Mouse (Mus musculus) testis, adult 2 months (tissue): ENCODE measurements at regions not wholly inside any gene's neighbourhood (a gene's known extent, or its start where the extent isn't known, plus 50 kb on each side); places are given as distances from the start of the nearest gene placed in this dataset.

Experiments used
- H3K27ac ChIP-seq: fragments of 200-500 bp; 2 replicates; pipeline ENCODE4 v1.5.1; 2012; ENCODE audit warnings: low read depth, low read length; ENCODE audit not compliant: control insufficient read depth, insufficient read depth
- H3K27me3 ChIP-seq: fragments of 200-500 bp; 2 replicates; pipeline ENCODE4 v1.6.1; 2012; ENCODE audit warnings: mild to moderate bottlenecking, low read length, moderate library complexity; ENCODE audit not compliant: control insufficient read depth, insufficient read depth
- H3K36me3 ChIP-seq: fragments of 200-500 bp; 2 replicates; pipeline ENCODE4 v1.6.1; 2012; ENCODE audit warnings: mild to moderate bottlenecking, low read length; ENCODE audit not compliant: control insufficient read depth, insufficient read depth
- H3K4me1 ChIP-seq: fragments of 200-500 bp; 2 replicates; pipeline ENCODE4 v1.6.1; 2012; ENCODE audit warnings: low read length; ENCODE audit not compliant: control insufficient read depth, insufficient read depth
- H3K4me3 ChIP-seq: fragments of 200-500 bp; 2 replicates; pipeline ENCODE4 v1.5.1; 2012; ENCODE audit warnings: low read depth, mild to moderate bottlenecking, low read length, moderate library complexity, mixed read lengths; ENCODE audit not compliant: control insufficient read depth
- CTCF ChIP-seq: fragments of 200-500 bp; IDR thresholded peaks from 2 replicates; pipeline ENCODE4 v1.5.1; 2012; ENCODE audit warnings: low read depth, mild to moderate bottlenecking, inconsistent platforms, low read length, moderate library complexity; ENCODE audit not compliant: control insufficient read depth, insufficient read depth, insufficient replicate concordance
- POLR2A ChIP-seq: fragments of 200-500 bp; IDR thresholded peaks from 2 replicates; pipeline ENCODE4 v1.6.1; 2012; ENCODE audit warnings: low read depth, mild to moderate bottlenecking, inconsistent platforms, low read length, moderate library complexity; ENCODE audit not compliant: control insufficient read depth

- Histone ChIP-seq H3K4me1 (peaks cover 4% of the 10 kb centered on the region; the same call in 1 of the 2 replicates), H3K27ac (no peak overlapping the region), H3K27me3 (no peaks in the 10 kb centered on the region), H3K4me3 (no peak overlapping the region), H3K36me3 (no peaks in the 10 kb centered on the region)
- TF ChIP-seq POLR2A = no peak
- no peak for TF ChIP-seq CTCF
These were observed 77.5 kb downstream of the Nufip1 start for GRCm38 (mm10) chr14:76188105-76188645.

DNA sequence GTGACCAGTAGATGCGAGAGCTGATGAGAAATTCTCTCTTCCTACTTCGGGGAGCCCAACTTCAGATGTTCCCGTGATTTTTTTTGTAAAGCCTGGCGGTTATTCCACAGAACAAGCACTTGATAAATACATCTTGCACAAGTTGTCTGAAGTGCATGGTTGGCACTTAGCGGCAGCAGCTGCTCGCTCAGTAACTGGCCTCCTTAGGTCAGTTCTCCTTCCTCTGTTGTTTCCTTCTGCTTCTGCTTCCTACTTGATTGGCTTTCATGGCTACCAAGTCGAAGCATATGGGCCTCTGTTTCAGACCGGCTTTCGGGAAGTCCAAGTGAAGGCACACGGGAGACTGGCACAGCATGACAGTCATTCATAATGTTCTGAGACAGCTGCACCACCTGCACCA is 84.6 kb downstream of the Nufip1 start:
- TF ChIP-seq POLR2A (no peak), CTCF (no peak)
- no peak overlapping the region for H3K4me3 ChIP-seq
- H3K36me3 ChIP-seq = no peaks in the 10 kb centered on the region
- H3K27ac ChIP-seq = no peak overlapping the region
- no peaks in the 10 kb centered on the region for H3K27me3 ChIP-seq
- peaks cover 3% of the 10 kb centered on the region; the same call in 1 of the 2 replicates for H3K4me1 ChIP-seq

DNA sequence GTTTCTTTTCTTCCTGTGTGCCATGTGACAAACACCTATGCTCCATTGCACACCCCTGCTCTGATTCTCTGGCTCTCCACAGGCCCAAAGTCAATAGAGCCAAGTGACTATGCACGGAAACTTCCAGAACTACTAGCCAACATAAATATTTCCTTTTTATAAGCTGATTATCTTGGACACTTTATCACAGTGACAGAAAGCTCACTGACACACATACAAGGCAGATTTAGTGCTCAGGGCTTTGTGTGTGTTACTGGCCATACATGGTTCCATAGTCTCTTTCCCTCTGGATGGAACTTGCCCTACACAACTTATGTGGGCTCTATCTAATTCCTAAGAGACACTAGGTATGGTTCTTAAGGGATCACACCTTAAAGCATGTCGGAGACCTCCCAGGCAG is 86.7 kb downstream of the Nufip1 start:
- Histone ChIP-seq H3K27ac (no peak overlapping the region), H3K4me3 (no peak overlapping the region), H3K36me3 (no peaks in the 10 kb centered on the region), H3K27me3 (no peaks in the 10 kb centered on the region), H3K4me1 (peaks cover 3% of the 10 kb centered on the region; the same call in 1 of the 2 replicates)
- TF ChIP-seq CTCF (no peak), POLR2A (no peak)

GRCm38 (mm10) chr14:76198406-76198805 is 87.7 kb downstream of the Nufip1 start:
- H3K4me1 ChIP-seq = peaks cover 3% of the 10 kb centered on the region; the same call in 1 of the 2 replicates
- no peak overlapping the region for H3K4me3 ChIP-seq
- TF ChIP-seq CTCF (no peak), POLR2A (no peak)
- H3K27ac ChIP-seq = no peak overlapping the region
- H3K27me3 ChIP-seq = no peaks in the 10 kb centered on the region
- H3K36me3 ChIP-seq = no peaks in the 10 kb centered on the region

GRCm38 (mm10) chr14:76202595-76202994 is 91.9 kb downstream of the Nufip1 start:
- Histone ChIP-seq H3K27me3 (no peaks in the 10 kb centered on the region), H3K4me3 (no peak overlapping the region), H3K4me1 (peaks cover 3% of the 10 kb centered on the region; the same call in 1 of the 2 replicates), H3K36me3 (no peaks in the 10 kb centered on the region), H3K27ac (no peak overlapping the region)
- TF ChIP-seq CTCF (no peak), POLR2A (no peak)

DNA sequence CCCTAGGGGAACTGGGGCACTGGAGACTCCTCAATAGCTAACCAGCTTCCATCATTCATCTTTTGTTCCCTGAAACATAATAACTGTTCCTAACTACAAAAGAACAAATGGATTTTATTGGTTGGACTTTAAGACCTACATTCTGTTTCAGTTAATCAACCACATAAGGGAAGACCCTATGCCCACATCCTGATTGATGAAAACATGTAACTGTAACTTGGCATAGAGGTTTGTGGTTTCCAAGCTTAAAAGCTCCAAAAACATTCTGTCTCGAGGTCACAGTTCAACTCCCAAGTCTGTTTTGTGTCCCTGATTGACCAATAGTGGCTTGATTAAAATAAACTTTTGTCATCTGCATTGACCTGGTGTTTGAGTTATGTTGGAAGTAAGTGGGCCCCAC is 92.4 kb downstream of the Nufip1 start:
- TF ChIP-seq POLR2A = no peak
- no peak for TF ChIP-seq CTCF
- H3K4me3 ChIP-seq = no peak overlapping the region
- H3K27ac ChIP-seq = no peak overlapping the region
- H3K36me3 ChIP-seq = no peaks in the 10 kb centered on the region
- H3K4me1 ChIP-seq = peaks cover 3% of the 10 kb centered on the region; the same call in 1 of the 2 replicates
- no peaks in the 10 kb centered on the region for H3K27me3 ChIP-seq

GRCm38 (mm10) chr14:76216446-76217177 is 105.9 kb downstream of the Nufip1 start:
- H3K4me1 ChIP-seq = no peaks in the 10 kb centered on the region
- H3K4me3 ChIP-seq = peak overlapping the region; percentile 58
- no peaks in the 10 kb centered on the region for H3K27me3 ChIP-seq
- H3K36me3 ChIP-seq = no peaks in the 10 kb centered on the region
- TF ChIP-seq POLR2A (no peak), CTCF (no peak)
- no peak overlapping the region for H3K27ac ChIP-seq

DNA sequence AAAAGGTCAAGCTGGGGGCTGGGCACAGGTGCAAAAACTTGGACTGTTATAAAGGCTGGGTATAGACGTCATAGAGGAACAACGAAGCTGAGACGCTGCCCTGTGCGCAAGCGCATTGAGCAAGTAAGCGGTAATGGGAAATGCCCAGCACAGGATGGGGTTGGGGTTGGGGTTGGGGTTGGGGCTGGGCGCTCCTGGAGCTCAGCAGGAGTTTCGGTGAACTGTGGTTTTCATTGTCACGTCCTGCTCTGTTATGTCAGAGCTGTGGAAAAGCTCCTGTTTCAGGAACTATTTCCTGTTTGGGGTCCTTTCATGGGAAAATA is 106.4 kb downstream of the Nufip1 start:
- Histone ChIP-seq H3K4me1 (no peaks in the 10 kb centered on the region; the same call in 1 of the 2 replicates), H3K4me3 (peak overlapping the region; percentile 71), H3K27ac (no peak overlapping the region), H3K36me3 (no peaks in the 10 kb centered on the region), H3K27me3 (no peaks in the 10 kb centered on the region)
- no peak; the same call in 1 of the 2 replicates for TF ChIP-seq POLR2A
- no peak for TF ChIP-seq CTCF
